Mouse (Mus musculus): ENCODE measurements around the gene Rspry1.

- TF ChIP-seq POLR2A (IDR thresholded peaks at IDR 0.05; ENCODE audit: borderline replicate concordance, low read depth, low read length) (no peak), CTCF (IDR thresholded peaks at IDR 0.05; ENCODE audit: low read depth, low read length) (no peak)
These were observed 63.0 kb downstream of the Rspry1 start for GRCm38 (mm10) chr8:94664722-94665121.

Data from bone marrow macrophage, adult 2 months (primary cell).